Mouse (Mus musculus) lung, postnatal 0 days (tissue): Measurements from ENCODE around the gene Lrrk2. TPM values are rescaled to one million over a fixed set of nuclear protein-coding genes. Genes with fewer than 3 reads are reported as not detected.

ENCODE experiments used
- ATAC-seq: fragments of 200-750 bp; cut with Nextera tagmentation; 2 replicates; pipeline ENCODE4 v1.8.0; 2017; ENCODE audit warnings: moderate library complexity
- DNase-seq: peaks from one replicate; pipeline ENCODE4 v3.0.0-alpha.2; 2016; ENCODE audit warnings: low spot score
- H3K27ac ChIP-seq: fragments of 300-500 bp; sonication (generic); 2 replicates; pipeline ENCODE4 v1.5.1; 2014; ENCODE audit warnings: antibody characterized with exemption, mild to moderate bottlenecking, low read length, mixed read lengths
- H3K27me3 ChIP-seq: fragments of 300-500 bp; sonication (generic); replicated peaks from 2 replicates; pipeline ENCODE4 v1.6.1; 2014; ENCODE audit warnings: low read length, mixed read lengths; ENCODE audit not compliant: insufficient read depth
- H3K36me3 ChIP-seq: fragments of 300-500 bp; sonication (generic); 2 replicates; pipeline ENCODE4 v1.6.1; 2014; ENCODE audit warnings: low read length, mixed read lengths; ENCODE audit not compliant: insufficient read depth
- H3K4me1 ChIP-seq: fragments of 300-500 bp; sonication (generic); 2 replicates; pipeline ENCODE4 v1.6.1; 2014; ENCODE audit warnings: antibody characterized with exemption, low read depth, low read length, mixed read lengths; ENCODE audit not compliant: insufficient read depth
- H3K4me2 ChIP-seq: fragments of 300-500 bp; sonication (generic); replicated peaks from 2 replicates; pipeline ENCODE4 v1.6.1; 2014; ENCODE audit warnings: low read depth, mild to moderate bottlenecking, low read length, moderate library complexity, mixed read lengths
- H3K4me3 ChIP-seq: fragments of 300-500 bp; sonication (generic); 2 replicates; pipeline ENCODE4 v1.5.1; 2014; ENCODE audit warnings: low read depth, low read length
- H3K9ac ChIP-seq: fragments of 300-500 bp; sonication (generic); replicated peaks from 2 replicates; pipeline ENCODE4 v1.6.1; 2014; ENCODE audit warnings: low read depth, mild to moderate bottlenecking
- H3K9me3 ChIP-seq: fragments of 300-500 bp; sonication (generic); 2 replicates; pipeline ENCODE4 v1.6.1; 2016; ENCODE audit warnings: low read length, mixed read lengths
- CTCF ChIP-seq: IDR thresholded peaks from 2 replicates; pipeline ENCODE4 v1.5.1; 2016; ENCODE audit warnings: antibody characterized with exemption, mild to moderate bottlenecking
- EP300 ChIP-seq: IDR thresholded peaks from 2 replicates; pipeline ENCODE4 v1.6.1; 2016; ENCODE audit warnings: antibody characterized with exemption, mild to moderate bottlenecking, control low read depth
- whole genome bisulfite sequencing: fragments of 180-500 bp; shearing (Covaris S2); extraction: QIAGEN DNeasy Blood & Tissue Kit; methylation state at CpG from one replicate; pipeline ENCODE4 v1.1.7; 2014; 5-methylcytosine and 5-hydroxymethylcytosine counted together
- polyA plus RNA-seq: library from polyadenylated mRNA; unstranded; fragments of >200 nt; fragmentation: Nextera tagmentation; extraction: Ambion mirVana; gene quantifications from 2 replicates; pipeline ENCODE4 v1.2.1, GENCODE M21; 2015

The Lrrk2 gene
- polyA plus RNA-seq, 1 experiment from 2014 or later: 31.6 TPM

DNA sequence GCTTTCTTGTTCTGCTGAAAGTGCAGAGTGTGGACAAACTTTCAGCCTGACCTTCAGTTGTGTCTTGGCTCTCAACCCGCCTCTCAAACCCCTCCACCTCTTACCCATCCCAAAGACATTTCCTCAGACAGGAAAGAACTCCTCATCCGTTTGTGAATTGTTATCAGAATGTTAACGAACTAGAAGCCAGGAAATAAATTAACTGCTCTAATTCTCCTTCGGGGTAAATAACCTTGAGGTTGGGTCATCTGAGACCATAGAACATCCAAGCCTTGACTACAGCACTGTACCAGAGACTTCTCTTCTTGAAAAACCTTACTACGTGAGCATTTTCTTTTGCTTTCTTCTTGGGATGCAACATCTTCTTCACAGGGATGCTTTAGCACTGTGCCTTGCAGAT, 988 bp upstream of the Lrrk2 start:
- DNase-seq: no peak
- H3K9me3 ChIP-seq: no peaks in the 10 kb centered on the region
- peak overlapping the region; percentile 77; the same call in 1 of the 2 replicates for H3K4me2 ChIP-seq
- no peak overlapping the region for H3K9ac ChIP-seq
- no peak for ATAC-seq
- no peaks in the 10 kb centered on the region for H3K36me3 ChIP-seq
- no peak for TF ChIP-seq EP300
- TF ChIP-seq CTCF: no peak
- H3K27me3 ChIP-seq: no peaks in the 10 kb centered on the region
- no peaks in the 10 kb centered on the region for H3K4me1 ChIP-seq
- H3K27ac ChIP-seq: peak overlapping the region; percentile 83; the same call in 1 of the 2 replicates
- H3K4me3 ChIP-seq: no peak overlapping the region
- WGBS: 41% methylated on average over 5 of the region's 5 CpGs

- DNase-seq (no peak), ATAC-seq (peak; percentile 7)
- TF ChIP-seq CTCF (no peak), EP300 (no peak)
- Histone ChIP-seq H3K4me1 (no peaks in the 10 kb centered on the region), H3K4me2 (peak overlapping the region; percentile 77), H3K9ac (peak overlapping the region; percentile 66), H3K4me3 (peak overlapping the region; percentile 68), H3K9me3 (no peaks in the 10 kb centered on the region), H3K27ac (peak overlapping the region; percentile 83), H3K27me3 (no peaks in the 10 kb centered on the region), H3K36me3 (no peaks in the 10 kb centered on the region)
- WGBS: 14% methylated on average over 5 of the region's 5 CpGs
These were observed 562 bp downstream of the Lrrk2 start for GRCm38 (mm10) chr15:91673569-91673905.

DNA sequence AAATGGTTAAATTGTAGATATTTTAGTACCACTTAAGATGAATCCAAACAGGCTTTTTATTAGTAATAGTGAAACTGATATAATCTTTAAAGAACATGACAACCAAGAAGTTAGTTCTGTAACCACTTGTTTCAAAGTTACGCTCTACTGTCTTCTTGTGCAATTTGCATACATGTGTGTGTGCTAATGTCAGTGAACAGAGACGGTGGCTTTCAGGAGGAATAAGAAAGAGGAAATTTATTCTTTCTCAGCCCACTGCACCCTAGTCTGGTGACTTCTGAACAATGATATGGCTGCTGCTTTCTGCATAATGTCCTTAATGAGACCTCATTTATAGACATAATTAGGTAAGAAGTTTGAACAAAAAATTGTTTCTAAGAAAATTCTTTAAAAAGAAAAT, 7.1 kb downstream of the Lrrk2 start:
- ATAC-seq: no peak
- no peak for TF ChIP-seq CTCF
- Histone ChIP-seq H3K4me1 (no peaks in the 10 kb centered on the region), H3K9ac (no peak overlapping the region), H3K27me3 (no peaks in the 10 kb centered on the region), H3K9me3 (no peaks in the 10 kb centered on the region), H3K27ac (no peak overlapping the region), H3K36me3 (peaks cover 20% of the 10 kb centered on the region), H3K4me2 (no peak overlapping the region), H3K4me3 (no peak overlapping the region)
- no peak for DNase-seq
- WGBS: 60% methylated on average over 2 of the region's 2 CpGs

GRCm38 (mm10) chr15:91685880-91686563, 13.0 kb downstream of the Lrrk2 start:
- Histone ChIP-seq H3K27me3 (no peaks in the 10 kb centered on the region), H3K36me3 (peaks cover 25% of the 10 kb centered on the region), H3K9ac (no peak overlapping the region), H3K4me2 (no peak overlapping the region), H3K27ac (no peak overlapping the region), H3K4me3 (no peak overlapping the region), H3K4me1 (no peaks in the 10 kb centered on the region), H3K9me3 (no peaks in the 10 kb centered on the region)
- no peak for TF ChIP-seq EP300
- TF ChIP-seq CTCF: no peak
- DNase-seq: no peak
- no peak for ATAC-seq
- 71% methylated on average over 7 of the region's 7 CpGs for WGBS

DNA sequence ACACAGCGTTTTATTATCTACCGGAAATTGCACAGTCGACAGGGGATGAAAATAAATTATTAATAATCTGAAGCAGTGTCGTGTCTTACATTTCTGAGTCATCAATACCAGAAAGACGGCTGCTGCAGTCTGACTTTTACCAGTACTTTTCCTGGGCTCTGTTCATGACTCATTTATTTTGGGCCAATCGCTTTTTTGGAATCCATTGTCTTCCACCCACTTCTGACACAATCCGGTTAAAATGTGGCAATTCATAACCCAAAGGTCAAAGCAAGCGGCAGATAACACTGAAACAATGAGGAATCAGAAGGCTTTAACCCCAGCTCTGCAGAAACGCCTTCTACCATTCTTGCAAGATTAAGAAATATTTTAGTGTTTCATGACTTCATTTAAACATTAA, 17.7 kb downstream of the Lrrk2 start:
- Histone ChIP-seq H3K36me3 (peaks cover 6% of the 10 kb centered on the region; the same call in 1 of the 2 replicates), H3K9ac (no peak overlapping the region), H3K4me1 (no peaks in the 10 kb centered on the region), H3K4me3 (no peak overlapping the region), H3K27ac (no peak overlapping the region), H3K4me2 (no peak overlapping the region), H3K27me3 (no peaks in the 10 kb centered on the region), H3K9me3 (no peaks in the 10 kb centered on the region)
- TF ChIP-seq EP300: no peak
- TF ChIP-seq CTCF: no peak
- ATAC-seq: no peak
- WGBS: 69% methylated on average over 9 of the region's 9 CpGs
- peak; percentile 24 for DNase-seq

DNA sequence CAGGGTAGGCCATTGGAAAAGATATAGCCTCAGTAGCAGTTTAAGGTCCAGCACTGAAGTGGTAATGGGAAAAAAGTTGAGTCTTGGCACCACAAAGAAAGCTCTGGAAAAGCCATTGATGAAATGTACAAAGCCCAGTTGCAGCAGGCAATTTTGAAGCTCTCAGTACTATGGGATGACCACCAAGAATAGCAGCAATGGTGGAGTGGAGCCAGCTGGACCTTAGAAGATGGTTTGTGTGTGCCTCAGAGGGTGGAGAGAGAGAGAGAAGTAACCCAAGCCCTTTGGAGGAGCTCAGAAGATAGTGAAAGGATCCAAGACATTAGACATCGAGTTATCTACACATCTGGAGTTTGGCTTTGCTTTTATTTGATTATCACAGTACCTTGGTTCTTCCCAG, 20.1 kb downstream of the Lrrk2 start:
- Histone ChIP-seq H3K4me2 (no peak overlapping the region), H3K4me3 (no peak overlapping the region), H3K27me3 (no peaks in the 10 kb centered on the region), H3K4me1 (no peaks in the 10 kb centered on the region), H3K9ac (no peak overlapping the region), H3K9me3 (no peaks in the 10 kb centered on the region), H3K36me3 (peaks cover 9% of the 10 kb centered on the region; the same call in 1 of the 2 replicates), H3K27ac (no peak overlapping the region)
- no peak for DNase-seq
- WGBS: 82% methylated on average over 1 of the region's 1 CpGs
- no peak for ATAC-seq
- TF ChIP-seq CTCF (no peak), EP300 (no peak)
